Mouse (Mus musculus) T-helper 1 cell (primary cell): Measurements from ENCODE around the gene Chd2.

Source experiments
- in situ Hi-C: fragments of 300-600 bp; cut with MboI, MseI; formaldehyde crosslinking; loops from one replicate; pipeline ENCODE4 v1.15.1; 2025; ENCODE audit warnings: high pct_unique_total_duplicates

The Chd2 gene

GRCm38 (mm10) chr7:73388866-73389265 is 152.8 kb downstream of the Chd2 start:
- in situ Hi-C loops = no loop called here

GRCm38 (mm10) chr7:73382843-73383242 is 158.8 kb downstream of the Chd2 start:
- in situ Hi-C loops = loop anchor here (5.0 kb wide), 1 partner anchor 991 kb away; no protein-coding TSS in a partner anchor

GRCm38 (mm10) chr7:73378034-73378433 is 163.6 kb downstream of the Chd2 start:
- in situ Hi-C loops = no loop called here

GRCm38 (mm10) chr7:73377307-73377706 is 164.3 kb downstream of the Chd2 start:
- in situ Hi-C loops = no loop called here
